Mouse (Mus musculus) urinary bladder, postnatal 4 days (tissue): ENCODE data around the gene Rhox2e.
"Not testable (repeated sequence)": the region's sequence is repeated elsewhere in the genome, so short reads cannot be mapped to it uniquely, and the experiment has no call there.

ENCODE experiments used
- DNase-seq, 2 experiments: peaks; one replicate each; pipeline ENCODE4 v3.0.0; 2021 to 2022; ENCODE audit warnings: low spot score in 2 of 2

The Rhox2e gene

GRCm38 (mm10) chrX:37530152-37530551, at the start of gene Rhox2e:
Gene Rhox2e (plus strand): TSS chrX:37530452.
- DNase-seq, result not testable (repeated sequence)

- DNase-seq, result not testable (repeated sequence)
Measured at GRCm38 (mm10) chrX:37514059-37514458, 16.2 kb upstream of the Rhox2e start, which contains the start of gene Rhox4d. Gene Rhox4d (plus strand): TSS chrX:37514359.

GRCm38 (mm10) chrX:37541719-37542118, 11.5 kb downstream of the Rhox2e start, which contains the start of gene Rhox3e:
Gene Rhox3e (plus strand): TSS chrX:37542019.
- not testable (repeated sequence) for DNase-seq

GRCm38 (mm10) chrX:37557112-37557511, 26.9 kb downstream of the Rhox2e start, which contains the start of gene Rhox4e:
Gene Rhox4e (plus strand): TSS chrX:37557412.
- not testable (repeated sequence) for DNase-seq

GRCm38 (mm10) chrX:37571105-37571504, 40.9 kb downstream of the Rhox2e start, which contains the start of gene Rhox2f:
Gene Rhox2f (plus strand): TSS chrX:37571405.
- DNase-seq, result not testable (repeated sequence)

GRCm38 (mm10) chrX:37572638-37573037, 42.4 kb downstream of the Rhox2e start:
- not testable (repeated sequence) for DNase-seq

- not testable (repeated sequence) for DNase-seq
Measured at GRCm38 (mm10) chrX:37580692-37581091, 50.4 kb downstream of the Rhox2e start, which contains the start of gene Rhox3f. Gene Rhox3f (plus strand): TSS chrX:37580992.
